Mouse (Mus musculus) liver, embryonic 14.5 days (tissue): ENCODE measurements around the gene Tmem198. TPM values are rescaled to one million over a fixed set of nuclear protein-coding genes. Genes with fewer than 3 reads are reported as not detected.

ENCODE experiments used
- ATAC-seq: fragments of 200-750 bp; cut with Nextera tagmentation; 2 replicates; pipeline ENCODE4 v1.8.0; 2017; ENCODE audit warnings: moderate number of reproducible peaks, mild to moderate bottlenecking, moderate library complexity; ENCODE audit not compliant: insufficient read depth
- DNase-seq, 3 experiments: peaks; one replicate each; pipeline ENCODE4 v3.0.0-alpha.2; 2012 to 2013; ENCODE audit warnings: low read depth in 3 of 3, low spot score in 3 of 3
- H3K27ac ChIP-seq: fragments of 300-500 bp; sonication (generic); 2 replicates; pipeline ENCODE4 v1.5.1; 2014; ENCODE audit warnings: moderate library complexity, mild to moderate bottlenecking, control low read depth, inconsistent platforms
- H3K27me3 ChIP-seq: fragments of 300-500 bp; sonication (generic); 2 replicates; pipeline ENCODE4 v1.6.1; 2014; ENCODE audit warnings: mild to moderate bottlenecking, low read length, moderate library complexity; ENCODE audit not compliant: control insufficient read depth, insufficient read depth
- H3K36me3 ChIP-seq: fragments of 300-500 bp; sonication (generic); replicated peaks from 2 replicates; pipeline ENCODE4 v1.6.1; 2014; ENCODE audit warnings: low read depth; ENCODE audit not compliant: control insufficient read depth, insufficient read depth
- H3K4me1 ChIP-seq, 2 experiments: fragments of 200-500 bp in 1 of 2; fragments of 300-500 bp in 1 of 2; sonication (generic) in 1 of 2; replicated peaks; 2 replicates each; pipeline ENCODE4 v1.6.1; 2012 to 2014; ENCODE audit warnings: antibody characterized with exemption in 1 of 2, inconsistent platforms in 1 of 2, low read length in 1 of 2; ENCODE audit not compliant: control insufficient read depth in 2 of 2, insufficient read depth in 2 of 2
- H3K4me2 ChIP-seq: fragments of 300-500 bp; sonication (generic); 2 replicates; pipeline ENCODE4 v1.6.1; 2014; ENCODE audit warnings: low read depth, mild to moderate bottlenecking, control low read depth, moderate library complexity
- H3K4me3 ChIP-seq, 2 experiments: fragments of 200-500 bp in 1 of 2; fragments of 300-500 bp in 1 of 2; sonication (generic) in 1 of 2; 2 replicates each; pipeline ENCODE4 v1.5.1; 2012 to 2014; ENCODE audit warnings: low read depth in 2 of 2, low read length in 2 of 2, mild to moderate bottlenecking in 2 of 2, control low read depth in 1 of 2, inconsistent platforms in 1 of 2, moderate library complexity in 1 of 2; ENCODE audit not compliant: insufficient read depth in 1 of 2
- H3K9ac ChIP-seq: fragments of 300-500 bp; sonication (generic); replicated peaks from 2 replicates; pipeline ENCODE4 v1.6.1; 2014; ENCODE audit warnings: mild to moderate bottlenecking, control low read depth, moderate library complexity
- H3K9me3 ChIP-seq: fragments of 300-500 bp; sonication (generic); 2 replicates; pipeline ENCODE4 v1.6.1; 2016; ENCODE audit warnings: low read length, mixed read lengths; ENCODE audit not compliant: control insufficient read depth
- CTCF ChIP-seq: IDR thresholded peaks from 2 replicates; pipeline ENCODE4 v1.5.1; 2016; ENCODE audit warnings: antibody characterized with exemption, low read depth, control low read depth
- EP300 ChIP-seq: IDR thresholded peaks from 2 replicates; pipeline ENCODE4 v1.6.1; 2016; ENCODE audit warnings: antibody characterized with exemption, low read depth
- WGBS: fragments of 180-500 bp; shearing (Covaris S2); extraction: QIAGEN DNeasy Blood & Tissue Kit; methylation state at CpG from one replicate; pipeline ENCODE4 v1.1.7; 2014; ENCODE audit not compliant: insufficient replicate concordance; 5-methylcytosine and 5-hydroxymethylcytosine counted together
- polyA plus RNA-seq, 2 experiments: library from polyadenylated mRNA; depleted of rRNA in 1 of 2; stranded (reverse) in 1 of 2; unstranded in 1 of 2; fragments of >200 nt; fragmentation: Nextera tagmentation in 1 of 2; extraction: Ambion mirVana in 1 of 2; gene quantifications; 2 replicates each; pipeline versions ENCODE4 v1.2.1 to v1.2.3; 2012 to 2014

Gene Tmem198
- polyA plus RNA-seq, 2 experiments = 0.09 to 0.13 TPM

DNA sequence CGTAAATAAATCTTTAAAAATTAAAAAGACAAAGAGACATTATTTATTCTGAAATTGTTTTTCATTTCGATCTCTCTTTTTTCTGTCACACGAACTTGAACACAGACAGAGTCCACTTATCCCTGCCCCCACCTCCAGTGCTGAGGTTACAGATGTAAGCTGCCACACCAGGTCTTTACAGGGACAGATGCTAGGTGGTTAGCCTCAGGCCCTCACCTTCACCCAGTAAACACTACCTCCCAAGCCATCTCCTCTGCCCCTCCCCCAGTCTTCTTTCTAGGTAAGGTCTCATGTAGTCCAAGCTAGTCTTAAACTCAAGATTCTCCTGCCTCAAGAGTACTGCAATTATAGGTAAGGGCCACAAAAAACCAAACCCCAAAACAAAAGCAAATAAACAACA is 33.2 kb downstream of the Tmem198 start:
- H3K27ac ChIP-seq = no peak overlapping the region
- 65% methylated on average over 3 of the region's 3 CpGs for WGBS
- ATAC-seq (no peak), DNase-seq (no peak)
- no peak for TF ChIP-seq EP300
- no peak for TF ChIP-seq CTCF
- H3K4me1 ChIP-seq = peaks cover 0 to 5% of the 10 kb centered on the region in 2 experiments; a peak in 2 of 4 replicates
- H3K9ac ChIP-seq = no peak overlapping the region
- H3K4me2 ChIP-seq = no peak overlapping the region
- no peak overlapping the region for H3K4me3 ChIP-seq
- H3K27me3 ChIP-seq = no peaks in the 10 kb centered on the region; the same call in 1 of the 2 replicates
- H3K36me3 ChIP-seq = no peaks in the 10 kb centered on the region
- H3K9me3 ChIP-seq = no peaks in the 10 kb centered on the region

- no peak overlapping the region for H3K27ac ChIP-seq
Measured at GRCm38 (mm10) chr1:75516703-75517380, 37.5 kb downstream of the Tmem198 start.

DNA sequence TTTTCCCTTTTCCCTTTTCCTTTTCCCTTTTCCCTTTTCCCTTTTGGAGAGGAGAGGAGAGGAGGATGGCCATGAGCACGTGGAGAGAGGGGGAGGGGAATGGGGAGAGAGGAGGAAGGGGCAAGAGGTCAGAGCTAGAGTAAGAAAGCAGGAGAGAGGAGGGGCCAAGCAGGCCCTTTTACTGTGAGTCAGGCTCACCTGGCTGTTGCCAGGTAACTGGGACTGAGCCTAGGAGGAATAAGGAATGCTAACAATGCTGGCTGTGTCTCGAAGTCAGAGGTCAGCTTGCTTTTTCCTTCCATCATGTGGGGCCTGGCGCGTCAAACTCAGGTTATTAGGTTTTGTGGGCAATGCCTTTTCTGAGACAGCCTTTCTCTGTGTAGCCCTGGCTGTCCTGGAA is 38.7 kb downstream of the Tmem198 start:
- DNase-seq = no peak
- Histone ChIP-seq H3K27ac (no peak overlapping the region), H3K4me3 (no peak overlapping the region), H3K36me3 (no peaks in the 10 kb centered on the region), H3K9ac (no peak overlapping the region), H3K27me3 (no peaks in the 10 kb centered on the region), H3K4me1 (peaks cover 7 to 9% of the 10 kb centered on the region in 2 experiments; a peak in 3 of 4 replicates), H3K4me2 (no peak overlapping the region), H3K9me3 (no peaks in the 10 kb centered on the region)
- no peak for ATAC-seq
- WGBS = 68% methylated on average over 4 of the region's 4 CpGs
- TF ChIP-seq EP300 = no peak
- no peak for TF ChIP-seq CTCF

More at GRCm38 (mm10) chr1:75516703-75517380, 37.5 kb downstream of the Tmem198 start:
- no peak for ATAC-seq
- H3K27me3 ChIP-seq = no peaks in the 10 kb centered on the region
- TF ChIP-seq CTCF = no peak
- no peak for TF ChIP-seq EP300
- 51% methylated on average over 15 of the region's 15 CpGs for WGBS
- no peak overlapping the region for H3K4me2 ChIP-seq
- H3K36me3 ChIP-seq = no peaks in the 10 kb centered on the region
- peaks cover 0 to 7% of the 10 kb centered on the region in 2 experiments; a peak in 3 of 4 replicates for H3K4me1 ChIP-seq
- no peak overlapping the region for H3K9ac ChIP-seq
- no peaks in the 10 kb centered on the region for H3K9me3 ChIP-seq
- DNase-seq = no peak
- H3K4me3 ChIP-seq = no peak overlapping the region

DNA sequence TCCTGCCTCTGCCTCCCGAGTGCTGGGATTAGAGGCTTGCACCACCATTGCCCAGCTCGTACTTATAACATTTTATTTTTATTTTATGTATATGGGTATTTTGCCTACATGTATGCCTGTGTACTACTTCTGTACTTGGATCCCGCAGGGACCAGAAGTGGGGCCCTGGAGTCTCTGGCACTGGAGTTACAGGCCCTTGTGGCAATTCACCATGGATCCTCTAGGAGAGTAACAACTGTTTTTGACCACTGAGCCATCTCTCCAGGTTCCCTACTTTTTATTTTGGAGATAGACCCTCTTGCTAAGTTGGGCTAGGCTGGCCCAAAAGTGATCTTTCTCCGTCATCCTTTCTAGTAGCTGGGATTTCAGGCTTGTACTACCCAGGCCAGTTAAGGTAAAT is 39.1 kb downstream of the Tmem198 start:
- ATAC-seq (no peak), DNase-seq (no peak)
- no peaks in the 10 kb centered on the region for H3K36me3 ChIP-seq
- no peak overlapping the region for H3K27ac ChIP-seq
- peaks cover 7 to 9% of the 10 kb centered on the region in 2 experiments; a peak in 3 of 4 replicates for H3K4me1 ChIP-seq
- H3K4me2 ChIP-seq = no peak overlapping the region
- no peak for TF ChIP-seq EP300
- TF ChIP-seq CTCF = no peak
- H3K9ac ChIP-seq = no peak overlapping the region
- 68% methylated on average over 4 of the region's 4 CpGs for WGBS
- H3K9me3 ChIP-seq = no peaks in the 10 kb centered on the region
- no peak overlapping the region for H3K4me3 ChIP-seq
- H3K27me3 ChIP-seq = no peaks in the 10 kb centered on the region

GRCm38 (mm10) chr1:75519576-75519975 is 40.2 kb downstream of the Tmem198 start:
- Histone ChIP-seq H3K27ac (no peak overlapping the region), H3K4me2 (no peak overlapping the region), H3K9ac (no peak overlapping the region), H3K9me3 (no peaks in the 10 kb centered on the region), H3K4me1 (peaks cover 7 to 9% of the 10 kb centered on the region in 2 experiments; a peak in 3 of 4 replicates), H3K36me3 (no peaks in the 10 kb centered on the region), H3K27me3 (no peaks in the 10 kb centered on the region), H3K4me3 (no peak overlapping the region)
- ATAC-seq (no peak), DNase-seq (no peak)
- no peak for TF ChIP-seq CTCF
- no peak for TF ChIP-seq EP300
- WGBS = 60% methylated on average over 5 of the region's 5 CpGs
